Mouse (Mus musculus) intestine, embryonic 14.5 days (tissue): ENCODE measurements around the gene Pcsk4. TPM values are rescaled to one million over a fixed set of nuclear protein-coding genes. Genes with fewer than 3 reads are reported as not detected.

Experiments
- ATAC-seq: fragments of 200-750 bp; cut with Nextera tagmentation; replicated peaks from 2 replicates; pipeline ENCODE4 v1.8.0; 2017; ENCODE audit warnings: low read depth, moderate number of reproducible peaks, moderate TSS enrichment, moderate library complexity; ENCODE audit not compliant: low FRiP score, low TSS enrichment
- DNase-seq: peaks from one replicate; pipeline ENCODE4 v3.0.0-alpha.2; 2018; ENCODE audit warnings: low spot score
- H3K27ac ChIP-seq: fragments of 300-500 bp; sonication (generic); 2 replicates; pipeline ENCODE4 v1.5.1; 2014; ENCODE audit warnings: low read depth, mild to moderate bottlenecking, control low read depth
- H3K27me3 ChIP-seq: fragments of 300-500 bp; sonication (generic); replicated peaks from 2 replicates; pipeline ENCODE4 v1.6.1; 2014; ENCODE audit warnings: low read length, control low read depth; ENCODE audit not compliant: control insufficient read depth, insufficient read depth
- H3K36me3 ChIP-seq: fragments of 300-500 bp; sonication (generic); 2 replicates; pipeline ENCODE4 v1.6.1; 2014; ENCODE audit warnings: low read length, control low read depth; ENCODE audit not compliant: control insufficient read depth, insufficient read depth
- H3K4me1 ChIP-seq: fragments of 300-500 bp; sonication (generic); replicated peaks from 2 replicates; pipeline ENCODE4 v1.6.1; 2014; ENCODE audit warnings: low read length, control low read depth, mixed read lengths; ENCODE audit not compliant: control insufficient read depth, insufficient read depth
- H3K4me2 ChIP-seq: fragments of 300-500 bp; sonication (generic); 2 replicates; pipeline ENCODE4 v1.6.1; 2014; ENCODE audit warnings: low read length
- H3K4me3 ChIP-seq: fragments of 300-500 bp; sonication (generic); 2 replicates; pipeline ENCODE4 v1.5.1; 2014; ENCODE audit warnings: low read depth, low read length, control low read depth, mixed read lengths
- H3K9ac ChIP-seq: fragments of 300-500 bp; sonication (generic); 2 replicates; pipeline ENCODE4 v1.6.1; 2014; ENCODE audit warnings: mild to moderate bottlenecking, low read length
- H3K9me3 ChIP-seq: fragments of 300-500 bp; sonication (generic); 2 replicates; pipeline ENCODE4 v1.6.1; 2016; ENCODE audit warnings: low read length, control low read depth; ENCODE audit not compliant: control insufficient read depth
- WGBS: fragments of 180-500 bp; shearing (Covaris S2); extraction: QIAGEN DNeasy Blood & Tissue Kit; methylation state at CpG from one replicate; pipeline ENCODE4 v1.1.7; 2014; 5-methylcytosine and 5-hydroxymethylcytosine counted together
- polyA plus RNA-seq: library from polyadenylated mRNA; unstranded; fragments of >200 nt; fragmentation: Nextera tagmentation; extraction: Ambion mirVana; gene quantifications from 2 replicates; pipeline ENCODE4 v1.2.1, GENCODE M21; 2014

Gene Pcsk4
- polyA plus RNA-seq, 1 experiment from 2014 or later = 7.3 TPM

- Histone ChIP-seq H3K4me2 (peak overlapping the region; percentile 9; the same call in 1 of the 2 replicates), H3K27me3 (0 out of 2 replicates have a peak, but pooled peaks cover 3% of the 10 kb centered on the region), H3K9ac (no peak overlapping the region), H3K4me3 (no peak overlapping the region), H3K9me3 (no peaks in the 10 kb centered on the region), H3K27ac (no peak overlapping the region), H3K36me3 (no peaks in the 10 kb centered on the region), H3K4me1 (peaks cover 21% of the 10 kb centered on the region)
- DNase-seq = no peak
- ATAC-seq = no peak
- 84% methylated on average over 5 of the region's 5 CpGs for WGBS
Measured at GRCm38 (mm10) chr10:80332525-80332989, 3.3 kb upstream of the Pcsk4 start.

DNA sequence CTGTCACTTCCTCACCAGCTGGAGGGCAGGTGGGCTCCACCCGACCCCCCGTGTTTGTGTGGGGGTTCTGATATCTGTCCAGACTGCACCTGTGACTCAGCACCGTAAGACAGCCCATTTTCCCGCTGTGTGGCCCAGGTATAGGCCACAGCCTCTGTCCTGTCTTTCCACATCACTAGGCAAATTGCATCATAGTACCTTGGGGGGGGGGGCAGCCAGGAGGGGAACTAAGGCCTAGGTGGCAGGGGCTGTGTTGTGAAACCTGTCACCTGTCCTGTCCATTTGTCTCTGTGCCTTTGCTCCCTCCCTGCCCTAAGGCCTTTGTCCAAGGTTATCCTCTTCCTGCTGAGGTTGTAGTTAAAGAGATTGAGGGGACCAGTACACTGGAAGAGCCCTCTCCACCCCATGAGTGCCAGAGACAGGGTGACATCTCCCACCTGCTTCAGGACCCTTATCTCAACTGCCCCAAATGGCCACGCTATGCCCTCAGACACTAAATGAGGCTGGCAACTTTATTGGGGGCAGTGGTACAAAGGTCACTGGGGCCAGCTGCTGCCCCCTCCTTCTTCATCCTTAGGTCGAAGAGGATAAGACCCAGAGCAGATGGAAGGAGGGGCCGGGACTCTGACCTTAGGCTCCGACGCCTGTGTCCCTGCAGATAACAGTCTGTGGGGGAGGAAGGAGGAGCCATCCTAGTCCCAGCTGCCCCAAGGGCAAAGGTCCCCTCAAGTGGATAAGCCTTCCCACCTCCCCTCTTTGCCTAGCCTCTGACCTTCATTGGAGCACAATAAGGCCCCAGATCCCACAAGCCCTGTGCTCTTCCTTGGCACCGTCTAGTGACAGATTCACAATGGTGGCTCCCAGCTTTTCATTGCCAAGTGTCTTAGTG is 2.6 kb upstream of the Pcsk4 start:
- Histone ChIP-seq H3K4me3 (no peak overlapping the region), H3K27me3 (0 out of 2 replicates have a peak, but pooled peaks cover 3% of the 10 kb centered on the region), H3K9ac (no peak overlapping the region), H3K4me1 (peaks cover 21% of the 10 kb centered on the region), H3K9me3 (no peaks in the 10 kb centered on the region), H3K4me2 (peak overlapping the region; percentile 94), H3K27ac (peak overlapping the region; percentile 2; the same call in 1 of the 2 replicates), H3K36me3 (no peaks in the 10 kb centered on the region)
- no peak for ATAC-seq
- no peak for DNase-seq
- WGBS = 51% methylated on average over 10 of the region's 10 CpGs

GRCm38 (mm10) chr10:80330888-80331287 is 1.6 kb upstream of the Pcsk4 start:
- Histone ChIP-seq H3K36me3 (no peaks in the 10 kb centered on the region), H3K9ac (peak overlapping the region; percentile 46), H3K27ac (0 out of 2 replicates have a peak overlapping the region, but pooled peaks have one; percentile 2), H3K4me1 (peaks cover 21% of the 10 kb centered on the region), H3K4me2 (peak overlapping the region; percentile 94), H3K4me3 (peak overlapping the region; percentile 46; the same call in 1 of the 2 replicates), H3K9me3 (no peaks in the 10 kb centered on the region), H3K27me3 (0 out of 2 replicates have a peak, but pooled peaks cover 3% of the 10 kb centered on the region)
- ATAC-seq (no peak), DNase-seq (peak; percentile 67)
- 44% methylated on average over 2 of the region's 2 CpGs for WGBS

DNA sequence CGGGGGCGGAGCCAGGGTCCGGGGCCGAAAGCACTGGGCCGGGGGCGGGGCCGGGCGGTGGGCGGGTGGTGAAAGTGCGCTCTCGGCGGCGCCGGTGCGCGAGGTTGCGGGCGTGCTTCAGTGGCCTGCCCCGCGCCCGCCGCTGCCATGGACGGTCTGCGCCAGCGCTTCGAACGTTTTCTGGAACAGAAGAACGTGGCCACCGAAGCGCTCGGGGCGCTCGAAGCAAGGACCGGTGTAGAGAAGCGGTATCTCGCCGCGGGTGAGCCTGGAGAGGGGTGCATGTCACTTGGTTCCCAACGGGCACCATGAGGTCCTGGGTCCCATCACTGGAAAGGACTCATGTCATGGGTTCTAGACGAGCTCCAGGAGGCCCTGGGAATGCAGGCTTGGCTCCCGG is 786 bp upstream of the Pcsk4 start:
- ATAC-seq (peak; percentile 19; the same call in 1 of the 2 replicates), DNase-seq (no peak)
- Histone ChIP-seq H3K9me3 (no peaks in the 10 kb centered on the region), H3K27ac (no peak overlapping the region), H3K27me3 (0 out of 2 replicates have a peak, but pooled peaks cover 3% of the 10 kb centered on the region), H3K4me2 (peak overlapping the region; percentile 94), H3K36me3 (no peaks in the 10 kb centered on the region), H3K4me1 (peaks cover 21% of the 10 kb centered on the region), H3K9ac (peak overlapping the region; percentile 46), H3K4me3 (peak overlapping the region; percentile 46)
- WGBS = 2% methylated on average over 41 of the region's 41 CpGs

GRCm38 (mm10) chr10:80325045-80325444 is 4.3 kb downstream of the Pcsk4 start:
- no peak overlapping the region for H3K4me2 ChIP-seq

DNA sequence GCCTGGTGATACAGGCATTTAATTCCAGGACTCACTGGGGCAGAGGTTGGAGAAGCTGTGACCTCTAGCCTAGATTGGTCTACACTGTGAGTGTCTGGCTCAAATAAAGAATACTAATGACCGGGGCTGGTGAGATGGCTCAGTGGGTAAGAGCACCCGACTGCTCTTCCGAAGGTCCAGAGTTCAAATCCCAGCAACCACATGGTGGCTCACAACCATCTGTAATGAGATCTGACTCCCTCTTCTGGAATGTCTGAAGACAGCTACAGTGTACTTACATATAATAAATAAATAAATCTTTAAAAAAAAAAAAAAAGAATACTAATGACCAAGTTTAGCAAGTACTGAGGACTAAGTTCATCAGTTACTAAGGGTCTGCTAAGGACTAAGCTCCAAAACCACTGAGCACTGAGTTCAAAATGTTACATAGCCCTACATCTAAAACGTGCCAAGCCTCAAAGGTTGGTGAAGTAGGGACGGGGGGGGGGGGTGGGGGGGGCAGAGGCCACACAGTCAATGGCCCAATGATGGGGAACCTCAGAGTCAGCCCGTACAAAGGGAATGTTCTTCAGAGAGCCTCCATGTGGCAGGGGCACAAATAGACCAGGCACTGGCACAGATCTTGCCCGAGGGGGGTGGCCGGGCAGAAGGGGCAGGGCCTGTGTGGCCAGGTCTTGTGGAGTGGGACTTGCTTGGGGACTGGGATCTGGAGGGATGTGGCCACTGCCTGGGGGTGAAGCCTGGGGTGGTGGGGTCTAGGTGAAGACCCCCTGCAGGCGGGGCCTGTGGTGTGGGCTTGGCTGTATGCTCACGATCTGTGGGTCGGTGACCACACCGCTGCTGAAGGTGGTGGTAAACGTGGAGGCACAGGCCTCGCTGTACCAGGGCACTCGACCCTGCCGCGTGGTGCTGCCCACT is 4.9 kb downstream of the Pcsk4 start:
- Histone ChIP-seq H3K4me1 (peaks cover 16% of the 10 kb centered on the region), H3K27me3 (no peaks in the 10 kb centered on the region), H3K27ac (no peak overlapping the region), H3K9ac (no peak overlapping the region), H3K4me2 (peak overlapping the region; percentile 81), H3K36me3 (no peaks in the 10 kb centered on the region), H3K9me3 (no peaks in the 10 kb centered on the region), H3K4me3 (peak overlapping the region; percentile 51; the same call in 1 of the 2 replicates)
- 76% methylated on average over 17 of the region's 17 CpGs for WGBS
- ATAC-seq (no peak), DNase-seq (no peak)

More at GRCm38 (mm10) chr10:80325045-80325444, 4.3 kb downstream of the Pcsk4 start:
- peaks cover 14% of the 10 kb centered on the region; the same call in 1 of the 2 replicates for H3K4me1 ChIP-seq
- no peak overlapping the region for H3K9ac ChIP-seq
- no peak overlapping the region for H3K27ac ChIP-seq
- DNase-seq = no peak
- H3K36me3 ChIP-seq = no peaks in the 10 kb centered on the region
- no peaks in the 10 kb centered on the region for H3K27me3 ChIP-seq
- 78% methylated on average over 21 of the region's 21 CpGs for WGBS
- no peak overlapping the region for H3K4me3 ChIP-seq
- no peak for ATAC-seq
- H3K9me3 ChIP-seq = no peaks in the 10 kb centered on the region

GRCm38 (mm10) chr10:80323261-80324119 is 5.8 kb downstream of the Pcsk4 start:
- H3K4me1 ChIP-seq = peaks cover 11% of the 10 kb centered on the region
- no peaks in the 10 kb centered on the region for H3K27me3 ChIP-seq
- ATAC-seq = peak; percentile 47
- H3K27ac ChIP-seq = no peak overlapping the region
- under 1% methylated on average over 43 of the region's 46 CpGs for WGBS
- peak overlapping the region; percentile 81 for H3K4me2 ChIP-seq
- H3K9ac ChIP-seq = peak overlapping the region; percentile 36
- peak overlapping the region; percentile 51 for H3K4me3 ChIP-seq
- no peak for DNase-seq
- H3K9me3 ChIP-seq = no peaks in the 10 kb centered on the region
- H3K36me3 ChIP-seq = peaks cover 9% of the 10 kb centered on the region
